Mouse (Mus musculus): Measurements from ENCODE around the gene Socs5.

DNA sequence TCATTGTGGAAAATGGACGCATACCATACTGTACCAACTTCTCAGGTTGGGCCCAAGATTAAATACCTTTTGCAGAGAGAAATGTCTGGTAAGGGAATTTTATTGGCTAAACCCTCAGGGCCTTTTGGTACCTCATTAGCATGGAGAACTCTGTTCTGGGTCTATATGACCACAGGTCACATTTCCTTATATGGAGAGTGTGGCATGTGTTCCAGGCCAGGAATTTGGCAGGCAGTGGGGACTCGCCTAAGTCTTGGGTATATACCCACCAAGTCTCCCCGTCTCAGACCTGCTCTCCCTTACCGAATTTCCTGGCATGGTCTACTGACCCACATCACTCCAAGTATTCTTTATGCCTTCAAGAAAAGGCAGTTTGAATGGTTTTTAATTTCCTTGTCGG lies 9.9 kb upstream of the Socs5 start:
- TF ChIP-seq MAFK (IDR thresholded peaks at IDR 0.05; ENCODE audit: insufficient read depth, low read depth, low read length) (no peak), ZNF384 (IDR thresholded peaks at IDR 0.05; ENCODE audit: low read depth, low read length) (no peak)
